Mouse (Mus musculus) liver, postnatal 0 days (tissue): ENCODE results near the gene Gm973.

Experiments
- CTCF ChIP-seq: sonication (generic); IDR thresholded peaks from 2 replicates; pipeline ENCODE4 v1.5.1; 2016; ENCODE audit warnings: antibody characterized with exemption, low read depth
- EP300 ChIP-seq: IDR thresholded peaks from 2 replicates; pipeline ENCODE4 v1.6.1; 2016; ENCODE audit warnings: antibody characterized with exemption, low read depth, mild to moderate bottlenecking

DNA sequence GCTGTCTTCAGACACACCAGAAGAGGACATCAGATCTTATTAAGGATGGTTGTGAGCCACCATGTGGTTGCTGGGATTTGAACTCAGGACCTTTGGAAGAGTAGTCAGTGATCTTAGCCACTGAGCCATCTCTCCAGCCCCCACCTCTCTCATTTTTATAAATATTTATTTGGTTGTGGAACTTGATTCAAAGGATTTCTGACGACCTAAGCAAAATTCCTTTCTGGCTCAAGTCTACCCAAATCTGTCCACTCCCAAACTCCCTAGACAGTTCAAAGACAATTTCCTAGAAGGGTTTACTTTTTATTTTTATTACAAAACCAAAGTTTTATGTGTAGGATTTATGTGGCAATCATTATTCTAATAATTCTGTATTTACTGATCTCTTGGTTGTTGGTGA is 73.2 kb downstream of the Gm973 start:
- TF ChIP-seq CTCF (no peak), EP300 (no peak)
